Mouse (Mus musculus) brain, adult 2 months (tissue): ENCODE measurements around the gene Gnai2.
A peak's percentile ranks its signal among the peaks of the same experiment; 100 is the strongest.

Source experiments
- DNase-seq: peaks from one replicate; pipeline ENCODE4 v3.0.0; 2011; ENCODE audit warnings: low read depth, low spot score

Gene Gnai2

GRCm38 (mm10) chr9:107658096-107658495, 22.9 kb upstream of the Gnai2 start:
- DNase-seq, result no peak

GRCm38 (mm10) chr9:107657144-107657543, 22.0 kb upstream of the Gnai2 start:
- no peak for DNase-seq

DNA sequence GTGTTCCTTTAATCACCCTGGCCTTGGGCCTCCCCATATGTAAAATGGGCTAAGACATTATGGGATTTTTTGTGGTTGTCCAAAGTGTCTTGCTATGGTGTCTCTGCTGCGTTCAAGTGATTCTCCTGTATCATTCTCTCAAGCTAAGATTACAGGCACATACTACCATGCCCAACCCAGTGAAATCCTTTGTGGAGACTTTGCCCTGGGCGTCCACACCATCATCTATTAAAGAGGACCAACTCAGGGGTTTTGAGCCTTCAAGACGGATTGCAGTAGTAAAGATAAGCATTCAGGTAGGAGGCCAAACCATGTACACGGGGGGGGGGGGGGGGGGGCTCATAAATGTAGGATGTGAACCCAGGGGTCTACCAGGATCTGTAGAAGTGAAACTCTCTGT, 19.4 kb upstream of the Gnai2 start:
- DNase-seq, result no peak

- no peak for DNase-seq
Measured at GRCm38 (mm10) chr9:107653474-107653873, 18.3 kb upstream of the Gnai2 start.

DNA sequence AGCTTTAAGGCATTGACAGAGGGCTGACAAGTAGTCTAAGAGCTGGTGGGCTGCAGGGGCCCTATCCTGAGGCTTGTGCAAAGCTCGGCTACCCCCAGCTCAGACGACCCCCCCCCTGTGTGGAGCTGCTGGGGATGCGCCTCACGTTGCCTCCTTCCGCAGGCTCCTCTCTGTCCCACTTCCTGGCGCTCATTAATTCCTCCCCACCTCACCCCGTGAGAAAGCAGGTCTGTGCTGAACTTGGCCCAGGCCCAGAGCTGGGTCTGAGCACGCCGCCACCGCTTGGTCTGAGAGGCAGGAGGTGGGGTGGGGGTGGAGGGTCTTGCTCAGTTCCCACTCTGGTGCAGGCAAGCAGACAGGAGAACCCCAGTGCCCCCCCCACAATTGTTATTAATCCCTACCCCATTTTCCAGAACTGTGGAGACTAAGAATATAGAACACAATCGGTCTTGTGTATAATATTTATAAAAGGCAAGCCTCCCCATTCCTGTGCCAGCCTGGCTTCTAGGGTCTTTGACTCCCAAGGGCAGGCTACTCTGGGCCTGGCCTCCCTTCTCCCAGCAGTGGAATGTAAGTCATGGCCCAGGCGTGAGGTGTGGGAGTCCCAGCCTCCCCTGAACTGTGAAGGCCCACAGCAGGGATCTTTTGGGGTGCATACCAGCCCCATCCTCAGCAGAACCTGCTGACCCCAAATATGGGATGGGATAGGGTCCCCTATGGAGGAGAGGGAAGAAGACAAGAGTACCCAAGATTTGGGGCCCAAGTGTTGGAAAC, 15.7 kb upstream of the Gnai2 start:
- no peak for DNase-seq

- DNase-seq, result no peak
Measured at GRCm38 (mm10) chr9:107650225-107650624, 15.1 kb upstream of the Gnai2 start.

GRCm38 (mm10) chr9:107648767-107649166, 13.6 kb upstream of the Gnai2 start:
- DNase-seq, result no peak

GRCm38 (mm10) chr9:107646975-107647374, 11.8 kb upstream of the Gnai2 start:
- no peak for DNase-seq

- DNase-seq, result peak; percentile 87
Measured at GRCm38 (mm10) chr9:107645577-107645976, 10.4 kb upstream of the Gnai2 start.

- DNase-seq, result no peak
Measured at GRCm38 (mm10) chr9:107645153-107645510, 10.0 kb upstream of the Gnai2 start.

DNA sequence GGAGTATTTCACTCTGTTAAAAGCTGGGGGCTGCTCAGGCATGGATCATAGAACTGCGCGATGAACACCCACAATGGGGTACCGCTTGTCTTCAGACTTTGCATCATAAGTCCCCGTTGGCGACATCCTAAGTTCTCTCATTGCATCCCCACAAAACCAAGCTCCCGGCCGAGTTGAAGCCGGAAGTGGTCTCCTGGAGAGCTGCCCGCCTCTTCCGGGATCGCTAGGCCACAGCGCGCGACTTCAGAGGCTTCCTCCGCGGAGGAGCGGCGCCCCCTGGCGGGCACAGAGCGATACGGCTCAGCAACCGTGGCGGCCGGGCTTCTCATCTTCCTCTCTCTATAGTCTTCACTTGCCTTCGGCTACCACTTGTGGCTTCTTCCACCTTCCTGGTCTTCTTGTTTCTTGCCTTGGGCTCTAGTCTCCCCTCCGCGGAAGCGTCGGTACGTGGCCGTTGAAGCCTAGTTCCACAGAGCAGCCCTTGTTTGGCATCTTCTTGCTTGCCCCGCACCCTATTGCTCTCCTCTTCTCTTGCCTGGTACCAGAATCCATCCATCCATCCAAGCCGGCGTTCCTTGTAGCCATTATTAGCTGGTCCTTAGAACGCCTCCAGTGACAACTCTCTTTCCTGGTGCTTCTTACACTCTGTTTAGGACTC, 9.5 kb upstream of the Gnai2 start:
- peak; percentile 95 for DNase-seq

GRCm38 (mm10) chr9:107643544-107644214, 8.5 kb upstream of the Gnai2 start:
- no peak for DNase-seq

DNA sequence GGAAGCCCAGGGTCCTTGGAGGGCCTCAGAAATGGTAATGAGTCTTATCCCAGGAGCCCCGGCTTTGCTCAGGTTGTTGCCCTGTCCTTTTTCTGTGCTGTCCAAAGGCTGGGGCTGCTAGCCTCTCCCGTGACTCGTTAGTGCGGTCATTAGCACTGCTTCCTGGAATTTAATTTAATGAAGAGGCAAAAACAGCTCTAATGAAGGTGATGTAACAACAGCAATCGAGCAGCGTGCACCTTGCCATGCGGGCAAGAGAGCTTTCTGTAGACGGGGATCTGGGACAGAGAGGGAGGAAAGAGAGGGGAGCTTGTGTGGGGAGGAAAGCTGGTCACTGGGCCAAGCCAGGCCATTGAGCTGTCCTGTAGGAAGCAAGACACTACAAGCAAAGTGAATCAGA, 6.5 kb upstream of the Gnai2 start:
- no peak for DNase-seq

- DNase-seq, result peak; percentile 58
Measured at GRCm38 (mm10) chr9:107640257-107640772, 5.1 kb upstream of the Gnai2 start.

DNA sequence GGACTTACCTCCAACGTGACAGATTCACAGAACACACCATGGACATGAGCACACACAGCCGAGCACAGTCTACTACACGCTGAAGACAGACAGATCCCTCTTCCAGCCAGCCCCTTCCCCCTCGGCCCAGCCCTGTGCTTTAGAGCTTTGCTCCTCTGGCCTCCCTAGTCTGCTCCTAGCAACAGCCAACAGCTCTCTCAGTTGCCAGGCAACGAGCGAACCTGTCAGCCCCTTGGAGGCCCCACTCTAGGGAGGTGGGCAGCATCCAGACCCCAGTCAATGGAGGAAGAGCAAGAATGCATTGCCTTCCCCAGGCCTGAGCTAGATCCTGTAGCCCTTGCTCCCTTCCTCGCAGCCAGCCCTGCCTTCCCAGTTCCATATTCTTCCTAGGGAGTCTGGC, 1.9 kb upstream of the Gnai2 start:
- DNase-seq, result no peak

- DNase-seq, result no peak
Measured at GRCm38 (mm10) chr9:107634406-107635278, 525 bp downstream of the Gnai2 start.

- DNase-seq, result peak; percentile 56
Measured at GRCm38 (mm10) chr9:107633661-107634405, 1.3 kb downstream of the Gnai2 start.

GRCm38 (mm10) chr9:107633091-107633660, 2.0 kb downstream of the Gnai2 start:
- peak; percentile 87 for DNase-seq

DNA sequence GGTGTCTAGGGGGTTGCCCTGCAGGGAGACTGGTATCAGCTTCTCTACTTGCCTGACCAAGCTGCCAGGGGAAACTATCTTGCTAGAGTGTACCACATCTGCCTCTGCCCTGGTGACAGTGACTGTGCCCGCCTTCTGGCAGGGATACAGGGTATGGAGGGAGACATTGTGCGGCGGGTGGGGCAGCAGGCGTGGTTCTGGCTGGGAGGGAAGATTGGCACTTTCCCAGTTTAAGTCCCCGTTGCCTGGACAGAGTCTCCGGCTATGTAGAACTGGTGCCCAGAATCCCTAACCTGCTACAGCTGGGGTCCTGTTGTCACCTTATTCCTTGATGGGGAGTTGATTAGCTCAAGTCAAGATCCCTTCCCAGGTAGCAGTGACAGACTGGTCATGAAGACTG, 2.7 kb downstream of the Gnai2 start:
- DNase-seq, result peak; percentile 75

- no peak for DNase-seq
Measured at GRCm38 (mm10) chr9:107631861-107632260, 3.3 kb downstream of the Gnai2 start.
